Mouse (Mus musculus): ENCODE results near the gene Chst5. TPM values are rescaled to one million over a fixed set of nuclear protein-coding genes. Genes with fewer than 3 reads are reported as not detected.

The Chst5 gene
- polyA plus RNA-seq, 1 experiment: 0.09 TPM

- peaks cover 2% of the 10 kb centered on the region; the same call in 1 of the 2 replicates for H3K36me3 ChIP-seq (ENCODE audit: control insufficient read depth, insufficient read depth, low read length)
- peaks cover 6% of the 10 kb centered on the region for H3K4me1 ChIP-seq (ENCODE audit: control insufficient read depth, insufficient read depth, insufficient read length, low read length)
- no peaks in the 10 kb centered on the region for H3K27me3 ChIP-seq (ENCODE audit: control insufficient read depth, insufficient read depth, low read length)
- H3K4me3 ChIP-seq (ENCODE audit: low read depth, low read length): no peak overlapping the region
- WGBS: 66% methylated on average over 3 of the region's 3 CpGs
- TF ChIP-seq CTCF (IDR thresholded peaks at IDR 0.05; ENCODE audit: extremely low read depth, insufficient read length, insufficient replicate concordance, low read depth, low read length) (no peak), POLR2A (IDR thresholded peaks at IDR 0.05; ENCODE audit: low read depth, low read length) (no peak)
- H3K27ac ChIP-seq (ENCODE audit: insufficient read depth, low read depth, low read length): no peak overlapping the region
Observed at GRCm38 (mm10) chr8:111937184-111937583, 26.9 kb upstream of the Chst5 start.

GRCm38 (mm10) chr8:111934201-111934600 is 24.0 kb upstream of the Chst5 start:
- 0 out of 2 replicates have a peak, but pooled peaks cover 3% of the 10 kb centered on the region for H3K4me1 ChIP-seq (ENCODE audit: control insufficient read depth, insufficient read depth, insufficient read length, low read length)
- TF ChIP-seq POLR2A (IDR thresholded peaks at IDR 0.05; ENCODE audit: low read depth, low read length): no peak
- no peak for TF ChIP-seq CTCF (IDR thresholded peaks at IDR 0.05; ENCODE audit: extremely low read depth, insufficient read length, insufficient replicate concordance, low read depth, low read length)
- H3K27ac ChIP-seq (ENCODE audit: insufficient read depth, low read depth, low read length): no peak overlapping the region
- 79% methylated on average over 2 of the region's 2 CpGs for WGBS
- H3K36me3 ChIP-seq (ENCODE audit: control insufficient read depth, insufficient read depth, low read length): no peaks in the 10 kb centered on the region
- no peak overlapping the region for H3K4me3 ChIP-seq (ENCODE audit: low read depth, low read length)
- H3K27me3 ChIP-seq (ENCODE audit: control insufficient read depth, insufficient read depth, low read length): no peaks in the 10 kb centered on the region

- Histone ChIP-seq H3K4me3 (ENCODE audit: low read depth, low read length) (peak within 1 kb of the TSS; percentile 78), H3K36me3 (ENCODE audit: control insufficient read depth, insufficient read depth, low read length) (no peaks in the 10 kb centered on the region), H3K4me1 (ENCODE audit: control insufficient read depth, insufficient read depth, insufficient read length, low read length) (0 out of 2 replicates have a peak, but pooled peaks cover 3% of the 10 kb centered on the region), H3K27ac (ENCODE audit: insufficient read depth, low read depth, low read length) (no peak within 1 kb of the TSS), H3K27me3 (ENCODE audit: control insufficient read depth, insufficient read depth, low read length) (no peaks in the 10 kb centered on the region)
- 1% methylated on average over 53 of the region's 53 CpGs for WGBS
- TF ChIP-seq CTCF (IDR thresholded peaks at IDR 0.05; ENCODE audit: extremely low read depth, insufficient read length, insufficient replicate concordance, low read depth, low read length) (no peak), POLR2A (IDR thresholded peaks at IDR 0.05; ENCODE audit: low read depth, low read length) (no peak)
Observed at GRCm38 (mm10) chr8:111933348-111934076, 23.3 kb upstream of the Chst5 start, which contains the start of gene Tmem231. Gene Tmem231 (minus strand): TSS chr8:111933881.

GRCm38 (mm10) chr8:111932580-111933336 is 22.5 kb upstream of the Chst5 start:
- Histone ChIP-seq H3K36me3 (ENCODE audit: control insufficient read depth, insufficient read depth, low read length) (no peaks in the 10 kb centered on the region), H3K27ac (ENCODE audit: insufficient read depth, low read depth, low read length) (no peak overlapping the region), H3K27me3 (ENCODE audit: control insufficient read depth, insufficient read depth, low read length) (no peaks in the 10 kb centered on the region), H3K4me1 (ENCODE audit: control insufficient read depth, insufficient read depth, insufficient read length, low read length) (0 out of 2 replicates have a peak, but pooled peaks cover 3% of the 10 kb centered on the region), H3K4me3 (ENCODE audit: low read depth, low read length) (peak overlapping the region; percentile 78)
- 23% methylated on average over 19 of the region's 19 CpGs for WGBS
- TF ChIP-seq POLR2A (IDR thresholded peaks at IDR 0.05; ENCODE audit: low read depth, low read length) (no peak), CTCF (IDR thresholded peaks at IDR 0.05; ENCODE audit: extremely low read depth, insufficient read length, insufficient replicate concordance, low read depth, low read length) (no peak)

GRCm38 (mm10) chr8:111931721-111932120 is 21.5 kb upstream of the Chst5 start:
- no peaks in the 10 kb centered on the region for H3K36me3 ChIP-seq (ENCODE audit: control insufficient read depth, insufficient read depth, low read length)
- WGBS: 90% methylated on average over 16 of the region's 16 CpGs

GRCm38 (mm10) chr8:111929648-111930344 is 19.5 kb upstream of the Chst5 start:
- H3K4me3 ChIP-seq (ENCODE audit: low read depth, low read length): no peak overlapping the region
- TF ChIP-seq POLR2A (IDR thresholded peaks at IDR 0.05; ENCODE audit: low read depth, low read length) (no peak), CTCF (IDR thresholded peaks at IDR 0.05; ENCODE audit: extremely low read depth, insufficient read length, insufficient replicate concordance, low read depth, low read length) (no peak)
- H3K4me1 ChIP-seq (ENCODE audit: control insufficient read depth, insufficient read depth, insufficient read length, low read length): 0 out of 2 replicates have a peak, but pooled peaks cover 3% of the 10 kb centered on the region
- H3K36me3 ChIP-seq (ENCODE audit: control insufficient read depth, insufficient read depth, low read length): no peaks in the 10 kb centered on the region
- WGBS: 50% methylated on average over 8 of the region's 8 CpGs
- no peak overlapping the region for H3K27ac ChIP-seq (ENCODE audit: insufficient read depth, low read depth, low read length)
- H3K27me3 ChIP-seq (ENCODE audit: control insufficient read depth, insufficient read depth, low read length): no peaks in the 10 kb centered on the region

More at GRCm38 (mm10) chr8:111931721-111932120, 21.5 kb upstream of the Chst5 start:
- Histone ChIP-seq H3K4me1 (ENCODE audit: control insufficient read depth, insufficient read depth, insufficient read length, low read length) (0 out of 2 replicates have a peak, but pooled peaks cover 3% of the 10 kb centered on the region), H3K4me3 (ENCODE audit: low read depth, low read length) (no peak overlapping the region), H3K27me3 (ENCODE audit: control insufficient read depth, insufficient read depth, low read length) (no peaks in the 10 kb centered on the region), H3K27ac (ENCODE audit: insufficient read depth, low read depth, low read length) (no peak overlapping the region)
- TF ChIP-seq CTCF (IDR thresholded peaks at IDR 0.05; ENCODE audit: extremely low read depth, insufficient read length, insufficient replicate concordance, low read depth, low read length): no peak
- no peak for TF ChIP-seq POLR2A (IDR thresholded peaks at IDR 0.05; ENCODE audit: low read depth, low read length)
